Mouse (Mus musculus) CD4-positive, CD25-positive, alpha-beta regulatory T cell, adult 4 months (primary cell): Measurements from ENCODE around the gene 1110032A03Rik. TPM values are rescaled to one million over a fixed set of nuclear protein-coding genes. Genes with fewer than 3 reads are reported as not detected.
A peak's percentile ranks its signal among the peaks of the same experiment; 100 is the strongest.

ENCODE experiments used
- ATAC-seq: one replicate; pipeline ENCODE4 v1.8.0; 2017
- polyA plus RNA-seq, 2 experiments: library from polyadenylated mRNA; unstranded; fragments of 100-300 nt; shearing (Covaris generic); gene quantifications; one replicate each; pipeline ENCODE4 v1.2.1; 2017

Gene 1110032A03Rik
- polyA plus RNA-seq, 2 experiments from 2014 or later, result 18.2 to 23.2 TPM

DNA sequence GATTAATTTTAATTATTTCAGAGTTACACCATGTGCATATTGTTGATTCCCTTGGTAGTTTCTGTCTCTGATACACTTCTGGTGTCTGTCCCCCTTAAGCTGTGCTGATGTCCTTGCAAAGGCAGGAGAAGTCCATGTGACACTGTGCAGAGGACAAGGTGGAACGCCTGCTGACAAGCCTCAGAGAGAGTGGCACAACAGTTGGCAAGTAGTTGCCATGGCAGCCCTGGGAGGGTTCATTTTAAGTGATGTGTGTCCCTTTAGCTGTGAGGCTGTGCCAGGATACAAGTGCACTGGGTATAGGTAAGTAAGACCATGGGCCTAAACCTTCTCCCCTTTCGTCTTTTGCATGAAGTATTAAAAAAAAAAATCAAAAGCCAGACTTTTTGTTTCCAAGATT lies 5.3 kb downstream of the 1110032A03Rik start:
- ATAC-seq, result no peak

- peak; percentile 89 for ATAC-seq
These were observed 7.0 kb downstream of the 1110032A03Rik start, which contains the start of gene Fdxacb1 for GRCm38 (mm10) chr9:50768107-50769002. Gene Fdxacb1 (plus strand): TSS chr9:50768236.

DNA sequence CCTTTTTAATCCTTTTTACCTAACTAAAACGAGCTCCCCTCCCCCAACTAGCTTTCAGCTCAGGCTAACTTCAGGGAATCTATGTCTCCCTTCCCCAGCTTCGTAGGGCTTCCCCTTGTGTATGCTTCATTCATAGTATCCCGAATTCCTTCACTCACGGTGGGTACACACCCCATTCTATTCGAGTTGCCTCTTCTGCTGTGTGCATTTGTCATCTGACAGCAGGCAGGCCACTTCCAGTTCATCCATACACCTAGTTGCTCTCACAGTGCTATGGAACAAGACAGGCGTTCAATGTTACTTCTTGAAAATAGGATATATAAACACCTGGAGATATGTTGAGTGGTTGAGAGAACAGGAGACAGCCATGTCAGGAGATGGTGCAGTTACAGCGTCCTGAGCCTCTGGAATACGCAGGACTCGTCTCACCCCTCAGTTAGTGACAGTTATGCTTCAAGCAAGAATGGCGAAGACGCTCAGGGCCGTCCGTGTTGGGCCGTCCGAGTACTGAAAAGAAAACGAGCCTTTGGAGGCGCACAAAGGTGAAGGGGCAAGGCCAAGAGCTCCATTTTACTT lies 7.7 kb downstream of the 1110032A03Rik start:
- peak; percentile 10 for ATAC-seq

- no peak for ATAC-seq
These were observed 12.0 kb downstream of the 1110032A03Rik start for GRCm38 (mm10) chr9:50763331-50763730.

- ATAC-seq, result no peak
These were observed 13.6 kb downstream of the 1110032A03Rik start for GRCm38 (mm10) chr9:50761520-50762243.

- ATAC-seq, result no peak
These were observed 18.6 kb downstream of the 1110032A03Rik start for GRCm38 (mm10) chr9:50756711-50757110.

- ATAC-seq, result no peak
These were observed 21.4 kb downstream of the 1110032A03Rik start for GRCm38 (mm10) chr9:50753947-50754346.

DNA sequence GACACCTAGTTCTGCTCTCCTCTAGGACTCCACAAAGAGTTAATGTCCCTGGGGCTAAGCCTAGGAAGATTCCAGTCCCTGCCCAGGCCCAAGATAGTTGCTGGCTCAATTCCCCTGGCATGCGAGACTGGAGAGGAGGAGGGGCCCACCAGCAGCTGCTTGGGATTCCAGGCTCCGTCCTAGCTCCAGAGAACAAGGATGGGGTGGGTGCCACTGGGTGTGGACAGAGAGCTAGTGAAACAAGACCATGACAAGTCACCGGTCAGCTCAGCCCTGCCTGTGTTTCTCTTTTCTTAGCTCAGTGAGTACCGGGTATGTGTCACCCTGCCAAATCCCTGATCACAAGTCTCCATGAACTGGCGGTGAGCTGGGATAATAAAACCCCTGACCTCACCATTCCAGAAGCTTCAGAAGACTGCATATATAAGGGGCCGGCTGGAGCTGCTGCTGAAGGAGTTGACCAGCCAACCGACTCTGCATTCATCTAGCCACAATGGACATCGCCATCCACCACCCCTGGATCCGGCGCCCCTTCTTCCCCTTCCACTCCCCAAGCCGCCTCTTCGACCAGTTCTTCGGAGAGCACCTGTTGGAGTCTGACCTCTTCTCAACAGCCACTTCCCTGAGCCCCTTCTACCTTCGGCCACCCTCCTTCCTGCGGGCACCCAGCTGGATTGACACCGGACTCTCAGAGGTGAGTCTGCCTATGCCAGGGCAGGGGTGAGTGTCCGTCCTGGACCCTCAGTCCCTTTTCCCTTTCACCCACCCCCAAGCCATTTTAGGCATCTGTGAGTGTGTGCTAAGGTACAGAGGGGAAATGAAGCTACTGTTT lies 22.3 kb downstream of the 1110032A03Rik start:
- no peak for ATAC-seq

DNA sequence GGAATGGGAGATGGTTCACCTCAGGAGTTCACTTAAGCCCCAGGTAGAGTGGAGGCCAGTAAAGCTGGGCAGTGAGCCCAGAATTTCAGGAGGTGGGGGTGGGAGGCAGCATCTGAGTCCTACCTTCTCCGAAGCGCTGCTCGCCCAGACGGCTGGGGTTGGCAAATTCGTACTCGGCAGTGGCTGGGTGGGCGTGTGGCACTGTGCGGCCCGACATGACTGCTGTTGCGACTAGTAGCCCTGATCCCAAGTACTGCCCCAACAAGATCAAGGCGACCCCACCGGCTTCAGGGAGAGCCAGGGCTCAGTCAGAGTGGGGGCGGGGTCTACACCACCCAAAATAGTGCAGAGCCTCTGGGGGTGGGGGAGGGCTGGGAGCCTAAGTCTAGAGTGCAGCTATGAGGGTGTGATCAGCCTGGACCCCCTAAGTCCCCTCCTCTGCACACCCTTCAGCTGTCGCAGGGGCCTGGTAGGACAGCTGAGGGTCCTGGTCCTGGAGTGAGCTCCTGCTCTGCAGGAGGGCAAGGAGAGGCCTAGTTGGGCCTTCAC lies 23.2 kb downstream of the 1110032A03Rik start, which contains the start of gene Hspb2:
Hspb2 (minus strand) TSS at position 301 of the 549 bp plus-strand sequence.
- ATAC-seq, result no peak

GRCm38 (mm10) chr9:50751323-50751722 lies 24.0 kb downstream of the 1110032A03Rik start, which contains the start of gene Cryab:
Gene Cryab (plus strand): TSS chr9:50751325.
- no peak for ATAC-seq

DNA sequence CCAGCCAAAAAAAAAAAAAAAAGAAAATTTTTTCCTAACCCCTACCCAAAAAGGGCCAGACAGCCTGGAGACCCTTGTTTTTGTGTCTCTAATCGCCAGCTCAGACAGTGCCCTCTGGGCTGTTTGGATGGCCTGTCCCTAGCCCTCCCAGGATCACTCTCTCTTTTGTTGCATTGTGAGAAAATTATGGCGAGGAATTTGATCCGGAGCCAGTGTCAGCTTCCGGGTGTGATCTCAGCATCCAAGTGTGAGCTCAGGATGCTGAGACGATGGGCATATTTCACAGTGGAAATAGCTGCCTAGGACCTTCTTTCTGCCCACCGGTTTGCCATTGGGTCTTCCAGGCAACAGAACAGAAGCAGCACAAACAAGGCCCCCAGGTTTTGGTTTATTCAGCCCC lies 24.6 kb downstream of the 1110032A03Rik start:
- no peak for ATAC-seq

GRCm38 (mm10) chr9:50746214-50746677 lies 29.1 kb downstream of the 1110032A03Rik start, which contains the start of gene 2310030G06Rik:
Gene 2310030G06Rik (minus strand): TSS chr9:50746536.
- ATAC-seq, result no peak

DNA sequence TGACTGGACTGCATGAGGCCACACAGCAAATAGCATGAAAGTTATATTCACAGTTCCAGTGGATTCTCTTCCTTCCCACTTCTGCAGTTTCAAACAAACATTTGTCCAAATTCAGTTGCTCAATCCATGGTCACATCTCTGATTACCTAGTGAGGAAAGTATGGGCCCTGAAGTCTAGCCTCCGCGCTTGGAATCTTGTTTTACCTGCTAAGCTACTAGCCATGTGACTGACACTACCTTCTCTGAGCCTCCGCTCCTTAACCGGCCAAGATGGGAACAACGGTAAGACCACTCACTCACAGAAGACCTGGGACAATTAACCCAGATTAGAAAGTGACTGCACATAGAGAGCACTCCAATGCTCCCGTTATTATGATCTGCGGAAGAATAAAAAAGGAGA lies 29.5 kb downstream of the 1110032A03Rik start:
- ATAC-seq, result no peak

DNA sequence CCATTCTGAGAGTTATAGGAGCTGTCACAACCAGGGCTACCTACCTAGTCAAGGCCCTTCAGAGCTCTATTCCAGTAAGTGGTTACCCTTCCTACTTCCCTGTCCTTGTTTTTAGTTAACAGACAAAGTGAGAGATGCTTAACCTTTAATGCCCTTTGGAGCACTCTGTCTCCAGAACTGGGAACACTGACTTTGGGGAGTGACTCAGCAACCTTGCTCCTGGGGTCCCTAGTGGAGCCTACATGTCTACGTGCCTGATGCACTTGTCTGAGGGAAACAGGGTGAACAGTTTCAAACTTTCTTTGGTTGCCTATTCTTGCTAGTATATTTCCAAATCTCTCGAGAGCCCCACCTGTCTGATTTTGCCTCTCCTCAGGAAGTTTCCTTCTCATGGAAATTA lies 32.6 kb downstream of the 1110032A03Rik start:
- no peak for ATAC-seq

GRCm38 (mm10) chr9:50742261-50742660 lies 33.1 kb downstream of the 1110032A03Rik start:
- ATAC-seq, result no peak

DNA sequence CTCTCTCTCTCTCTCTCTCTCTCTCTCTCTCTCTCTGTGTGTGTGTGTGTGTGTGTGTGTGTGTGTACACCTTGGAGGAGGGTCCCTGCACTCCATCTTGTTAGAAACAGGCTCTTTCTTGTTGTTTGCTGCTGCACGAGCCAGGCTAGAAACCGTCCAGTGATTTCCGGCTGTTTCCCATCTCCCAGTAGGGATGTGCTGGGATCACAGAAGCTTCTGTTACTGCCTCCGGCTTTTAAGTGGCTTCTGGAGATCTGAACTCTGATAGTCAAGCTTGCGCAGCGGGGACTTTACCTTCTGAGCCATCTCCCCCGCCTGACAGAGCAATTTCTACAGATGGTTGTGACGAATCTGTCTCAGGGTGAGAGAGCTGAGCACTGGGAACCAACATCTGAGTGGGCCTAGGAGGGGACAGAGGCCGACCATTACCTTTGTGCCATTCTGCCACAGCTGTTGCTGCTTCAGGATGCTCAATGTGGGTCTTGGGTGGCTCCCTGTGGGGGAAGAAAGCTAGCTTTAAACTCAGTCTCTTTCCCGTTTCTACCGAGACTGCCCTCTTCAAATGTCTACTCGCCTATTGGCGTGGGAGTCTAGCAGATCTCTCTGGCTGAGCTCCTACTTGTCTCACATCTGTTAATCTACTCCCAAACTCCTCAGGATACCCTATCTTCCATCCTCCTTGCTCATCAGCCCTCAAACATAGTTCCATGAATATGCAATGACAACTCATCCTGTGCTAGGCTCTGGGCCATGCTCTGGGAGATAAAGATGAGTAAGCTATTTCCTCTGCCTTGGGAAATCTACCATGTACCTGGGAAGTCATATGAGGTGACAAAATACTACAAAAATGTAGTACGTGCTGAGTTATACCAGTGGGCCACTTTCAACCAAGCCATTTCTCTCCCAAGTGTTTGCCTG lies 34.2 kb downstream of the 1110032A03Rik start:
- no peak for ATAC-seq

GRCm38 (mm10) chr9:50738914-50739870 lies 36.1 kb downstream of the 1110032A03Rik start, which contains the start of gene Dixdc1:
Gene Dixdc1 (minus strand): TSS chr9:50739517.
- peak; percentile 93 for ATAC-seq

DNA sequence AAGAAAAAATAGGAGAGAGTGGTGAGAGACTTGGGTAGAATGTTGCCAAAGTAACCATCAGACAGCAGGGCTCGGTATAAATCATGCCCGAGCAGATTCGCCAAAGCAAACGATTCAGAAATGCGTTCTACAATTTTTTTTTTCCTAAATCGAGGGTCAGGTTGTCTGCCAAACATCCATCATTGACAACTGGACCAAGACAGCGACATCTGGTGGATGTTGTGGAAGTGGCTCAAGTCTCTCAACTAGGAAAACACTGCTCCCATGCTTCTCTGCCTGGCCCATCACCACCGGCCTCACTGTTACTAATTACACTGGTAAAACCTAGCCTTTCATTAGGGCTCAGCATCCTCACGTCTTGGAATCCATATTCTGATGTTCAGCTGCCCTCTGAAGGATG lies 40.3 kb downstream of the 1110032A03Rik start:
- ATAC-seq, result no peak

DNA sequence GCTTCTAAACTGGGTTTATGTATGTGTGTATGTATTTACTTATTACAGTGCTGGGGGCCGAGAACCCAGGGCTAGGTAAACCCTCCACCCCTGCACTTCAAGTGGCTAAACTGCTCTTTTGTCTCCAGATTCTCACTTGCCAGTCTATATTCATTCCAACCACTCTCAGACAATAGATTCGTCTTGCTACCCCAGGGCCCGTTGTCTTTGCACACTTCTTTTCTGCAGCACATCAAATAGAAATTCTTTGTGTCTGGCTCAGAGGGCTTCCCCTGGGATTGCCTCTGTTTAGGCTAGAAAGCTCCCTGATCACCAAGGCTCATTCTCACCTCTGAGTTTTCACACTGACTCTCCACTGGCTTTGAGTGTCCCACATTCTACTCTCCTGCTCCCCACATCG lies 42.8 kb downstream of the 1110032A03Rik start:
- ATAC-seq, result no peak
